Mouse (Mus musculus) small intestine, adult 2 months (tissue): ENCODE data around the gene Dock9. TPM values are rescaled to one million over a fixed set of nuclear protein-coding genes. Genes with fewer than 3 reads are reported as not detected.

ENCODE experiments used
- H3K27ac ChIP-seq: fragments of 200-500 bp; 2 replicates; pipeline ENCODE4 v1.5.1; 2012; ENCODE audit warnings: low read depth, low read length, control low read depth, inconsistent platforms; ENCODE audit not compliant: insufficient read depth
- H3K27me3 ChIP-seq: fragments of 200-500 bp; 2 replicates; pipeline ENCODE4 v1.6.1; 2012; ENCODE audit warnings: mild to moderate bottlenecking, moderate library complexity, low read length, inconsistent platforms; ENCODE audit not compliant: control insufficient read depth, insufficient read depth
- H3K36me3 ChIP-seq: fragments of 200-500 bp; 2 replicates; pipeline ENCODE4 v1.6.1; 2012; ENCODE audit warnings: mild to moderate bottlenecking, low read length, control low read depth, inconsistent platforms; ENCODE audit not compliant: control insufficient read depth, insufficient read depth
- H3K4me1 ChIP-seq: fragments of 200-500 bp; 2 replicates; pipeline ENCODE4 v1.6.1; 2012; ENCODE audit warnings: low read length, inconsistent platforms, mixed read lengths; ENCODE audit not compliant: control insufficient read depth, insufficient read depth, insufficient read length
- H3K4me3 ChIP-seq: fragments of 200-500 bp; 2 replicates; pipeline ENCODE4 v1.5.1; 2012; ENCODE audit warnings: low read depth, mild to moderate bottlenecking, control low read depth, inconsistent platforms, low read length, moderate library complexity
- CTCF ChIP-seq: fragments of 200-500 bp; IDR thresholded peaks from 2 replicates; pipeline ENCODE4 v1.5.1; 2012; ENCODE audit warnings: low read depth, mild to moderate bottlenecking, control low read depth, inconsistent platforms, low read length, moderate library complexity, mixed read lengths; ENCODE audit not compliant: insufficient replicate concordance, insufficient read length; ENCODE audit errors: extremely low read depth
- POLR2A ChIP-seq: fragments of 200-500 bp; IDR thresholded peaks from 2 replicates; pipeline ENCODE4 v1.6.1; 2012; ENCODE audit warnings: low read depth, mild to moderate bottlenecking, control low read depth, inconsistent platforms, low read length, moderate library complexity
- WGBS: fragments of 180-500 bp; shearing (Covaris S2); methylation state at CpG from one replicate; pipeline ENCODE4 v1.1.7; 2018; 5-methylcytosine and 5-hydroxymethylcytosine counted together
- polyA plus RNA-seq: library from polyadenylated mRNA; depleted of rRNA; stranded (reverse); fragments of >200 nt; gene quantifications from 2 replicates; pipeline ENCODE4 v1.2.3, GENCODE M21; 2012

The Dock9 gene
- polyA plus RNA-seq, 1 experiment: 5.7 TPM

DNA sequence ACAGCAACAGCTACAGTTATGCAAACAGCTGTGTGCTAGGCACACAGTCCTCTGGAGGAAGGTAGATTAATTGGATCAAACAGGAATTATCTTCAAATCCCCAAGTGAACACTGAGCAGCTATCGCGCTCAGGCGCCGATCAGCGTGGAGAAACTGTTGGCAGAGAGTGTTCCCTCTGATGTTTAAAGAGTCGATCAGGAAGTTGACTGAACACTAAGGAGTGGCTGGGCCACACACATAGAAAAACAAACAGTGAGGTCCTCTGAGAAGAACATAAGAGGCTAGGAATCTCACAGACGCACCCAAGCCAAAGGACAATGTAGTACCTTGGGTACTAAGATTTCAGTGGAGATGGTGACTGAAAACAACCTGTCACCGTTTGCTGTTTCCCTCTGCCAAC lies 136.7 kb downstream of the Dock9 start:
- no peaks in the 10 kb centered on the region for H3K27me3 ChIP-seq
- TF ChIP-seq POLR2A (no peak), CTCF (no peak)
- no peaks in the 10 kb centered on the region; the same call in 1 of the 2 replicates for H3K4me1 ChIP-seq
- H3K4me3 ChIP-seq: no peak overlapping the region
- WGBS: 13% methylated on average over 8 of the region's 8 CpGs
- H3K36me3 ChIP-seq: no peaks in the 10 kb centered on the region
- H3K27ac ChIP-seq: no peak overlapping the region

- H3K36me3 ChIP-seq: no peaks in the 10 kb centered on the region
- no peak overlapping the region for H3K27ac ChIP-seq
- no peaks in the 10 kb centered on the region; the same call in 1 of the 2 replicates for H3K4me1 ChIP-seq
- H3K4me3 ChIP-seq: no peak overlapping the region
- no peak for TF ChIP-seq CTCF
- no peak for TF ChIP-seq POLR2A
- 71% methylated on average over 15 of the region's 15 CpGs for WGBS
- no peaks in the 10 kb centered on the region for H3K27me3 ChIP-seq
These were observed 137.3 kb downstream of the Dock9 start for GRCm38 (mm10) chr14:121660167-121660894.

GRCm38 (mm10) chr14:121659061-121659824 lies 138.4 kb downstream of the Dock9 start:
- Histone ChIP-seq H3K27me3 (no peaks in the 10 kb centered on the region), H3K36me3 (no peaks in the 10 kb centered on the region), H3K4me3 (no peak overlapping the region), H3K27ac (no peak overlapping the region), H3K4me1 (no peaks in the 10 kb centered on the region; the same call in 1 of the 2 replicates)
- WGBS: 88% methylated on average over 12 of the region's 12 CpGs
- no peak for TF ChIP-seq POLR2A
- no peak for TF ChIP-seq CTCF

- Histone ChIP-seq H3K36me3 (no peaks in the 10 kb centered on the region), H3K4me3 (no peak overlapping the region), H3K4me1 (no peaks in the 10 kb centered on the region), H3K27ac (no peak overlapping the region), H3K27me3 (no peaks in the 10 kb centered on the region)
- TF ChIP-seq POLR2A (no peak), CTCF (no peak)
- 96% methylated on average over 9 of the region's 9 CpGs for WGBS
These were observed 139.1 kb downstream of the Dock9 start for GRCm38 (mm10) chr14:121658537-121658936.

DNA sequence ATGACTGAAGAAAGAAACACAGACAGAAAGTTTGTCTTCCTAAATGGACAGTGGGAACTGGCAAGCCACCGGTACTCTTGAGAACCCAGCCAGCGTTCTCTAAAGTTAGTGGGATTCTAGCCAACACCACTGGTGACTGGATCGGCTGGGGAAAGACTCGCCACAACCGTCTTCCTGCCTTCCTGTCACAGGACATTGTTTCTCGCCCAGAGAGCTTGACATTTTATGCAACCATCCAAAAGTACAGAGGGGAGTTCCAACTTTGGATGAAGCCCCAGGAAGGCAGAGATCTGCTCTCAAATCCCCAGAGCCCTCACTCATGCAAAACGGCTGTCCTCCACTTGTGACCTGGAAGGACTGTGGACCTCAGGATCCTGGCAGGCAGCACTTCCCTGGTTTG lies 140.0 kb downstream of the Dock9 start:
- no peak overlapping the region for H3K27ac ChIP-seq
- TF ChIP-seq CTCF: no peak
- TF ChIP-seq POLR2A: no peak
- H3K36me3 ChIP-seq: 0 out of 2 replicates have a peak, but pooled peaks cover under 1% of the 10 kb centered on the region
- H3K4me1 ChIP-seq: no peaks in the 10 kb centered on the region
- 65% methylated on average over 7 of the region's 7 CpGs for WGBS
- no peaks in the 10 kb centered on the region for H3K27me3 ChIP-seq
- H3K4me3 ChIP-seq: no peak overlapping the region

DNA sequence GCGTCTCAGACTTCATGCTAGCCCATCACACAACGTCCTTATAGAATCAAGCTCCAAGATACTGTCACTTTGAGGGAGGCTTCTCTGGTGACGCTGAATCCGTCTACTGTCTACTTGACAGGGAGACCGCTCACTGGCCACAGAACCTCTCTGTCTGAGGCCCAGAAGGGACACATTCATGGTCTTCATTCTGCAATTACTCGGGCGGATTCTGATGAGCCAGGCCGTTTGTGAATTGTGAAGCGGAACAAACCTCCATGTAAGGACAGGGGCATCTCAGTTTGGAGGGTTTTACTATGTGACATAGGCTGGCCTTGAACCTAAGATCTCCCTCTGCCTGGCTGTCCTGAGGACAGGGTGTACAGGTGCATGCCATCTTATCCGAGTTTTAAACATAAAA lies 140.7 kb downstream of the Dock9 start:
- WGBS: 92% methylated on average over 10 of the region's 10 CpGs
- H3K27ac ChIP-seq: no peak overlapping the region

GRCm38 (mm10) chr14:121654977-121655376 lies 142.7 kb downstream of the Dock9 start:
- Histone ChIP-seq H3K27ac (peak overlapping the region; percentile 34; the same call in 1 of the 2 replicates), H3K4me1 (no peaks in the 10 kb centered on the region)

More for the DNA sequence above, 140.7 kb downstream of the Dock9 start:
- Histone ChIP-seq H3K36me3 (0 out of 2 replicates have a peak, but pooled peaks cover 1% of the 10 kb centered on the region), H3K4me1 (no peaks in the 10 kb centered on the region), H3K27me3 (no peaks in the 10 kb centered on the region), H3K4me3 (no peak overlapping the region)
- TF ChIP-seq CTCF (no peak), POLR2A (no peak)

More at GRCm38 (mm10) chr14:121654977-121655376, 142.7 kb downstream of the Dock9 start:
- WGBS: 67% methylated on average over 2 of the region's 2 CpGs
- Histone ChIP-seq H3K27me3 (no peaks in the 10 kb centered on the region), H3K36me3 (0 out of 2 replicates have a peak, but pooled peaks cover 1% of the 10 kb centered on the region), H3K4me3 (no peak overlapping the region)
- TF ChIP-seq CTCF (no peak), POLR2A (no peak)
